Mouse (Mus musculus) heart, adult 18-20 months (tissue): ENCODE measurements around the gene Smarcal1. TPM values are rescaled to one million over a fixed set of nuclear protein-coding genes. Genes with fewer than 3 reads are reported as not detected.

ENCODE experiments used
- total RNA-seq, 2 experiments: library from RNA; stranded (reverse); gene quantifications; 2 replicates each; pipeline ENCODE4 v1.2.3; 2021

Gene Smarcal1
- total RNA-seq, 2 experiments from 2014 or later, result 27.0 to 29.3 TPM

Other genes starting within 250 kb of the Smarcal1 start
- under 1 TPM in 1 of 2 experiments, not detected in 1; 0.10 TPM for gene March4, start 46.3 kb upstream of the Smarcal1 start, total RNA-seq
- not detected for gene Ankar, start 117.3 kb downstream of the Smarcal1 start, total RNA-seq
- gene Rpl37a, start 128.0 kb downstream of the Smarcal1 start, total RNA-seq, result 100 to 1,000 TPM; 674 to 726 TPM
- under 1 TPM; 0.37 to 0.51 TPM for gene Igfbp2, start 241.3 kb downstream of the Smarcal1 start, total RNA-seq